Mouse (Mus musculus): ENCODE data around the gene Fshr.
"Not testable (repeated sequence)": the region's sequence is repeated elsewhere in the genome, so short reads cannot be mapped to it uniquely, and the experiment has no call there.

Fshr gene

GRCm38 (mm10) chr17:89200575-89200974 is at the start of gene Fshr:
Gene Fshr, minus strand, starts transcription at chr17:89200675.
- no peak for DNase-seq (ENCODE audit: low read depth)

- DNase-seq (ENCODE audit: low read depth), result no peak
These were observed 1.7 kb upstream of the Fshr start for GRCm38 (mm10) chr17:89202181-89202580.

DNA sequence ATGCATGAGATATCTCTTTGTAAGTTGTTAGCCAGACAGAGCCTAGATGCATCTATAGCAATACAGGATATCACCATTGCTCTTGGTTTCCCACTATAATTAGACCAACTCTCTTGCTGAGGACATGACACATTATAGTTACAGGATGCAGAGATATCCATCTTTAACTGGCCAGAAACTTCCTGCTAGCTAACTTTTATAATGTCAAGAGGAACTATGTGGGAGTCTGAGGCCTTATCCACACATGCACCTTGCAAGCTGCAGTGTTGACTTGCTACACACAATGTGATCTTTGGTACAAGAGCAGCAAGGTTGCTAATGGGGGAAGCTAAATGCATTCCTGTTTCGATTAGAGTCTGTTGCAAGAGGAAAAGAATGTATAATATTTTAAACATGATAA is 26.9 kb downstream of the Fshr start:
- no peak for DNase-seq (ENCODE audit: low read depth)

GRCm38 (mm10) chr17:89164773-89165172 is 35.7 kb downstream of the Fshr start:
- no peak for DNase-seq (ENCODE audit: low read depth)

DNA sequence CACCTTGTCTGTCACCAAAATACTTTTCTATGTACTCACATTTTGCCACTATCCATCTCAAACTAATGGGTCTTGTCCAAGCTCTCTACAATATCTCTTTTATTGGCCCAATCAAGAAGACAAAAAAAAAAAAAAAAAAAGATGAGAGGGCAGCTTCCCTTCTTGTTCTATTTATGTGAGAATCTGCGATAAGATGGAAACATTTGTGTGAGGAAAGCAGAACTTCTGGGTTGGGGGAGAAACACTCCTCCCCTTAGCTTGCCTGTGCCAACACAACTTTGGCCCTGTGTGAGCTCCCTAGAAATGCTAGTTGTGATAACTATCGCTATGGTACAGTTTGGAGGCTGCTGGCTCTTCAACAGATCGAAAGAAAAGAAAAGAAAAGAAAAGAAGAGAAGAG is 38.0 kb downstream of the Fshr start:
- DNase-seq (ENCODE audit: low read depth), result no peak

GRCm38 (mm10) chr17:89159343-89159742 is 41.1 kb downstream of the Fshr start:
- not testable (repeated sequence) for DNase-seq (ENCODE audit: low read depth)

GRCm38 (mm10) chr17:89144806-89145205 is 55.7 kb downstream of the Fshr start:
- DNase-seq (ENCODE audit: low read depth), result no peak

DNA sequence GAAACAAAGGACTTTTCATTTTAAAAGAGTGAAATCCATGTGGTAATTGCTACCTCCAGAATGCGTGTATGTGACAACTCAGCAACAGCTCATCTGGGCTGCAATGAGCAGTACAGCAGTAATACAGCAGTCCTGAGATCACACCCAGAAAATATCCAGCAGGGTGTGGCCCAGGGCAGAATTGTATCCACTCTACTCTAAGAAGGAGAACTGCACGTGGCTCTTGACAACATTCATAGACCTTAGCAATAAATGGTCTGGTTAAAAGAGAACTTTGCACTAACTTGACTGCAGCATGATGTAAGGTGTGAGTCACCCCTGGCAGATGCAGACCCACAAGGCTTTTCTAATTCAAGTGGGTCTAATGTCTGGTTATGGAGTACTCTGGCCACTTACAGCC is 80.5 kb downstream of the Fshr start:
- no peak for DNase-seq (ENCODE audit: low read depth)

DNA sequence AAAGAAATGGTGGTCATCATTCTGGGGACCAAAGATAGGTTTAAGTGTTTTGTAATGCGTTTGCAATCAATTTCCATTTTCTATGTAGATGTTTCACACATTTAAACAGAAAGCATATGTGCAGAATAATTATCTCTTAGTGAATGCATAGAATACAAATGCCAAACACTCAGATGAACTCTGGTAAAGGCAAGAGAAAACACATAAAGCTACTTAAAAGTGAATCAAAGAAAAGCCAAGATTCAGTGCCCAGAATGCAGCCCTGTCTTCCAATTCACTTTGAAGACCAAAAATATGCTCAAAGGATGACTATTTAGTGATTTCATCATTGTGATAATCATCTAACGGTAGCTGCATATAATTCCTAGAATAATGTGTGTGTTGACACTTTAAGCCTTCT is 81.2 kb downstream of the Fshr start:
- DNase-seq (ENCODE audit: low read depth), result no peak

GRCm38 (mm10) chr17:89113944-89114343 is 86.5 kb downstream of the Fshr start:
- DNase-seq (ENCODE audit: low read depth), result no peak

- DNase-seq (ENCODE audit: low read depth), result no peak
These were observed 99.6 kb downstream of the Fshr start for GRCm38 (mm10) chr17:89100719-89101350.

- not testable (repeated sequence) for DNase-seq (ENCODE audit: low read depth)
These were observed 100.7 kb downstream of the Fshr start for GRCm38 (mm10) chr17:89099733-89100132.

DNA sequence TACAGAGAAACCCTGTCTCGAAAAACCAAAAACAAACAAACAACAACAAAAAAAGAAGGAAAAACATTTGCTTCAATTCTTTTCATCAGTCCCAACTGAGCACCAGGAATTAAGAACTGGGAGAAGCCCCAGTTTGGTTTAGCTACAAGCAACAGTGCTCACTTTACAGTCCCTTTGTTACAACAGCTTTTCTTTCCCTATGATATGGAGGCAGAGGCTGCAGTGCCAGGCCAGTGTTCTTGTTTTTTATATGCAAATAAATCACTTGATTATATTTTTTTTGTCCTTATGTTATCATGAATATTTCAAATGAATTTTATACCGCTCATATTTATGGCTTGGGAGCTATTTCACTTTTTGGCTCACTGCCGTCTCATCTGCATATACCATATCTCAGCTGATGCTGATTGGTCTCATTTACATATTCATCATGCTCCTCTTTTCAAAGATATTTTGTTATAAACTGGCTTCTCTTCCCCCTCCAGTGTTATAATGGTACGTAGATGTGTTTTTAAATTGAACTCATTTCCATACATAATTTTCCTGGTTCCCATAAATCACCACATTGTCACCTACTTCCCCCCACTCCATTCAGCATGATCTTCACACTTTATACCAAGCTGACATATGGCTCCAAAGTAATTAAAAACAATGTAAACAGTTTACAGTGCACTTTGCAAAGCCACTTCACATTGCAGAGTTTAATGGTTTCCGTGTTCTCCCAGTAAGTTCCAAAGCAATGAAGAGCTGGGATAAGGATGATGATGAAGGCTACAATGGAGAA is 110.6 kb downstream of the Fshr start:
- no peak for DNase-seq (ENCODE audit: low read depth)

DNA sequence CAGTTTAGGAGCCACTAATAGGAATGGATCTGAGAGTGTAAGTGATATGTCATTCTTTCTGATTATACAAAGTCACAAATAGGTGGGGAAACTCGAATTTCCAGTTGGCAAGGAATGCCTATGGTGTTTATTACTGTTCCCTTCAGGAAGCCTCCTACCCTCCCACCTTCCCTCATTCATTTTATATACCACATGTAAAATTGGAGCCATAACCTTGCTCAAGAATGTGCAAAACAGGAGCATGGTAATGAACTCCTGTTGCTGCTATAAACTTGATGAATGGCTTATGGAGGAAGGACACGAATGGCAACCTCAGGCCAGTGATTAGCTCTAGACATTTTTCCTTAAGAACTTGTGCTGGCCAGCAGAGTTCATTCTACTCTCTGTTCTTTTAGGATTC is 117.6 kb downstream of the Fshr start:
- DNase-seq (ENCODE audit: low read depth), result no peak

DNA sequence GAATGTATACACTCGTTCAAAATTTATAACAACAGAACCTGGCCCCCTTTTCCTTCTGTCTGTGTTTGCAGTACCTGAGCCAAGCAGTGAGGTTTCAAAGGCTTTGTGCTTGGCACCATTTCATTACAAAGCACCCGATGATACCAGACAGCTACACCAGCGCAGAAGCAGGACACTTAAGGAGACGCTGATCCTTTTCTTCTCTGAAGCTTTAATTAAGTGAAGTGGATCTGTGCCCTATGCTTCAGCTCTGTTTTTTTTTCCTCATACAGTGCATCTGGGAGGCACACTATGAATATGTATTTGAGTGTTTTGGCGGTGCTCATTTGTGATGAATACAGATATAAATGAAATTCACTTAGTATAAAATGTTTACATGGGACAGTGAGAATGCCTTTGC is 120.8 kb downstream of the Fshr start:
- no peak for DNase-seq (ENCODE audit: low read depth)

DNA sequence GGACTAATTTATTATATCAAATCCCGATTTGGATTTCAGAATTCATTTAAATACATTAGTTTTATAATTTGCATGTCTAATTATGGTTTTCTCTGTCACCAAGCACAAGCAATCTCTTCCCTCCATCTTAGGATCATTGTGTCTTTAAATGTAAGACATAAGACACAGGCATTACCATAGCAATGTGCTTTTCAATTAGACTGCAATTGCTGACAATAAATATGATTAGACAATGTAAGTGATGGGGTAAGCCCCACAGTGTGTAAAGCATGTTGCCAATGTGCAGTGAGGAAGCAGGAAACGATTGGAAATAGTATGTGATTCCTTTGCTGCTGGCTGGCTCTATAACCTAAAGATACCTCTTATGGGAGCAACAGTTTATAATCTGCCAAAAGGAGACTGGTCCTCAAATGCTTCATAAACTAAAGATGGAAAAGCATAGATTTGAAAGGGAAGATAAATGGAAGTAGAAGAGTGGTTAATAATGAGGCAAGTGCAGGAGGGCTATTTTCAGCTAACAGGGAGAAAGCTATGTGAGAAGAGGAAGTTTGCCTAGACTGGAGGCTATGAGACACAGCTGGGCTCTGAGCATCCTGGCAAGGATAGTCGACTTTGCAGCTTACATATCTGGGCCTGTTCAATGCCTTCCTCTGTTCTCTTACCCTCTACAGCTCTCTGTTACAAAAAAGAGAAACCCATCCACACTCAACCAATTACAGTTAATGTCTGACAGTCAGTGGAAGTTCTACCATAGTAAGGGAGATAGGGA is 136.0 kb downstream of the Fshr start:
- DNase-seq (ENCODE audit: low read depth), result no peak

GRCm38 (mm10) chr17:89062348-89062949 is 138.0 kb downstream of the Fshr start:
- no peak for DNase-seq (ENCODE audit: low read depth)

DNA sequence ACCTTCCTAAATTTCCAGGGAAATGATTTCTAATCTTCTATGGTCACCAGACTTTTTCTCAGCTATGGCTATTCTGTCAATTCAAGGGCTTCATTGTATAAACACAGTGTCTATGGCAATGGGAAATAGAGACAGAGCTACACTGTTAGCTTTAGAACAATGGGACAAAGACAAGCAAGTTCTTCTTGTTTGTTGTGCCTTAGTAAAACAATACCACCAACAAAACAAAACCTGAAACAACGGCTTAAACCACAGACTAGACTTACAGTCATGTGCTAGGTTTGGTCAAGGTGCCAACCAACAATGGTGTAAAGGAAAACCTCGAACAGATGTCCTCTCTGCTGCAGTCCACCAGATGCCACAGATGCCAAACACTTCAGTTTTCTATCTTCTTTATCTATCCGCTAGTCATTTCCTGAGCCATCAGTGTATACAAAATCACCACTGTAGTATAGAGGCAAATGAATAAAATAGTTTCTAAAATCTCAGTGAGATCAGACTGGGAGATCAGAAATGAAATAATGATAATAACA is 149.4 kb downstream of the Fshr start:
- DNase-seq (ENCODE audit: low read depth), result no peak

DNA sequence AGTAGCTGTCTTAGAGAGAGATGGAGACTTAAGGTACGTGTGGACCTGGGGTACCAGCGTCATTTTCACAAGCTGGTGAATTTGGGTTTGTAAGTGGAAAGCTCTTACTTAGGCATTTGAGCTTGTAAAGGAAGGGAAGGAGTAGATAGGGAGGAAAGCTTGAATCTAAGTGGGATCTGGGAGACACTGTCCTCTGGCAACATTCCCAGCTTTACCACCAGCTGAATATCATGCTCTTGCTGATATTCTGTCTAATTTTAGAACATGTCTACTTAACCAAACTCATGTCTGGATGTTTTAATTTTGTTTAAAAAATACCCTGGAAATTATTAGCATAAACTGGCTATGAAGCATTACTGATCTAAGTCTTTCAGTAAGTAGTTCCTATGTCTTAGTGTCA is 151.4 kb downstream of the Fshr start:
- DNase-seq (ENCODE audit: low read depth), result no peak

DNA sequence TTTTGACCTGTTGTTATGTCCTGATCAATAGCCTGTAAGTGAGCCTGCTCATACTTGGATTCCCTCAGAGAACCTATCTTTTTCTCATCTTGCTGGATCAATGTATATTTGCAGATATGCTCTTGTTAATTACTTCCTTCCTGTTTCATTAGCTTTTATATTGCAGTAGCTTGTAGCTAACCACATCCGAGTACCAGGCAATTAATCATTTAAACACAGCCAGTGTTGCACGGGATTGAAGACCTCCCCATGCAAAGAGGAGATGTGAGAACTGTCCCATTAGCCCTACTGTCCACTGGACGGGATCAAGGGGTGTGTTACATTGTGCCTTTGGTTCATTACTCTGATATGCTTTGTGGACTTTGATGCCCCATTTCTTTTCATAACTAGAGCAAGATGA is 154.5 kb downstream of the Fshr start:
- no peak for DNase-seq (ENCODE audit: low read depth)

- no peak for DNase-seq (ENCODE audit: low read depth)
These were observed 163.8 kb downstream of the Fshr start for GRCm38 (mm10) chr17:89036723-89037122.

- DNase-seq (ENCODE audit: low read depth), result no peak
These were observed 164.4 kb downstream of the Fshr start for GRCm38 (mm10) chr17:89036049-89036448.
